Mouse (Mus musculus): ENCODE data around the gene Ifi202b.
"Not testable (repeated sequence)": the region's sequence is repeated elsewhere in the genome, so short reads cannot be mapped to it uniquely, and the experiment has no call there.

Gene Ifi202b

DNA sequence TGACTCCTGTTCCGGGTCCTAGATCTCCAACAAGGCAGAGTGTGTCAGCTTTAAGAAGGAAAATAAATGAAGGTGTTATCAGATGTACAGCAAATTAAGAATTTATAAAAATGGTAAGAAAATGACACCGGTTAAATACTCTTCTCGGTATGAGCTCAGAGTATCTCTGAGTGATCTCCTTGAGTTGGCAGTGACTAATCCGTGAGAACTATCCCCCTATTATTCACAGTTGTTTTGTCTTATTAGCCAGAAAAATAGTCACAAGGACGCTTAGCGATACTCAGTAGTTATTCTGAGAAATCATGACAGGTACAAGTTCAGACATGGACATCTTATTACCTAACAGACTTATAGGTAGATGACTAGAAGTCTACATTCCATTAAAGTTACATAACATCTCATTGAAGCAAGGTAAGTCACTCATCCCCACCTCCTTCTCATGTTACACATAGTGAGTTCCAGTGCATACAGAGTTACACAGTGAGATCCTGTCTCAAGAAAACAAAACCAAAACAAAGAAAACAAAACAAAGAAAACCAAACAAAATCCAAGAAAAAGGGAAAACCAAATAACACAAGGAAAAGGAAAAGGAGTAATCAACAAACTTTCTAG, at the start of gene Ifi202b:
Ifi202b (minus strand) TSS at position 51 of the 612 bp plus-strand sequence.
- not testable (repeated sequence) for DNase-seq (ENCODE audit: low read depth, low spot score)

DNA sequence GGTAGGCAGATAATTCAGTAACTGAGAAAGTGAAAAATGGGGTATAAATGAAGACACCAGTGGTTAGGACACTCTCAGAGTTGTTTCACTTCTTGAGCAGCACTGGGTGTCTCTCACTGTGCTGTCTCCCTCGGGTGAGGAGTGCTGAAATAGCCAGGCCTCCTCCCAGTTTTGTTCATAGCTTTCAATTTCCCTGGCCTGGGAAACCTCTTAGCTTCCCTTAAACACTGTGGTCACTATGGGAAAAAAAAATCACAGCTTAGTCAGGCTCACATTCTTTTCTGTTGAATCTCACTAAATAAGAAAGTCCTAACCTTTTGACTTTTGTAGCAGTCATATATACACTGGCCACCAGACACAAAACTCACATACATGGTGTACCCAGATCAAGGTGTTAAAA, 49.2 kb upstream of the Ifi202b start, which contains the start of gene Ifi205:
Ifi205 (minus strand) TSS at position 113 of the 400 bp plus-strand sequence.
- no peak for DNase-seq (ENCODE audit: low read depth, low spot score)

DNA sequence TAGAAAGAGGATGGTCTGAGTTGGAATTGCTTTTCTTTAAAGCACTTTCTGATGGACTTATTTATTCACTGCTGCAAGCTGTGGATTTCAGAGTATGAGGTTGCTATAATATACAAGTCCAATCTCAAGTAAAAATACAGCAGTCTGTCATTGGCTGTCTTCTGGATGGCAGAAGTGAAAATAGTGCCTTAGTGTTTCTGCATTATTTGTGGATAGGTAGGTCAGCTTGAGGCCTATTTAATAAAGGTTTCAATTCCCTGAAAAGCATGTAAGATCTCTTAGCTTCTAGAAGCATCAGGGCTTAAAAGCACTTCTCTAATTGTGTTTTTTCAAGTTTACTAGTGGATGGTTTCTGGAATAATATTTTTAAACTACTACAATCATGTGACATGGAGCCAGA, 24.5 kb upstream of the Ifi202b start:
- DNase-seq (ENCODE audit: low read depth, low spot score): not testable (repeated sequence)

DNA sequence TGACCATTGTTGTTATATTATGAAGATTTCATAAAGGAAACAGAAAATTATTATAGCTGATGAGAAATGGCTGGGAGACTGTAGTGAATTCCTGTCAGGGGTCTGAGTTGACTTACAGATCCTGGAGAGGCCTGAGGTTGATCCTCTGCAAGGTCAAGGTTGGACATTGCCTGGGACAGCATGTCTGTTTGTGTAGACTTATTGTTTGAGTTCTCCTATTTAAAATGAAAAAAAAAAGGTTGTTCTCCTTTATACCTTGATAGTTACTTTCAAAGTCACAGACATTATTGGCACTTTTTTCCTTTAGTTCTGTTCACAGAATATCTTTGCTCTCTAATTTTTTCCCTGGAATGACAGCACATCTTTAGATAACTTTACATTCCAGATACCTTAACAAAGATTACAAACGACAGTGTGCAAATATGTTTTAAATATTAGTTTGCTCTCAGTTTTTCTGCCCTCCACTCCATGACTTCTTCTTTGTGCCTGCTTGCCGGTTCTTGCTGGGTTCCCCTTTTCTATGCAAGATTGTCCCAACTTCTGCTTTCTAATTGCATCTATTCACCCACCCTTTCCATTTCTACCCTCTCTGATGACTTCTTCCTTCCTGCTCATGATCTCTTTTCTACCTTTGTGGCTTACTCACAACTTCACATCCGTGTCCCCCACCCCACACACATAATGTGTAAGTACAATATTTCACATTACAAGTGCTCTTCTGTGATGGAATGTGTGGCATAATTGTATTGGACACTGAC, 22.0 kb upstream of the Ifi202b start:
- not testable (repeated sequence) for DNase-seq (ENCODE audit: low read depth, low spot score)

DNA sequence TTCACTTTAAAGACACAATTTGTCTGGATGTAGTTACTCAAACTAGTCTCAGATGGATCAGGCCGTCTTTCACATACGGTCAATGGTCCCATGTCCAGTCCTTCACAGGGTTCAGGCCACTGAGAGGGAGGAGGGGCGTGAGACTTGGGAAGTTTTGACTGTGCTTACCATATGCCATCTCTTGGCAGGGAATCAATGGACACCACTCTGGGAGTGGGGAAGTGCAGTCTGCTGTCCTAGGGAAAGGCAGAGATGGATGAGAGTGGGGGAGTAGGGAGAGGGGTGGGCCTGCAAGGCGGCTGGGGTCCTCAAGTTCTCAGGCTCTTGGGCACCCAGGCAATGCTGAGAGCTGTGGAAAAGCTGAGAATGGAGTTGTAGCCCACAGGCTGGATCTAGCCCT, 12.5 kb upstream of the Ifi202b start:
- DNase-seq (ENCODE audit: low read depth, low spot score): no peak

DNA sequence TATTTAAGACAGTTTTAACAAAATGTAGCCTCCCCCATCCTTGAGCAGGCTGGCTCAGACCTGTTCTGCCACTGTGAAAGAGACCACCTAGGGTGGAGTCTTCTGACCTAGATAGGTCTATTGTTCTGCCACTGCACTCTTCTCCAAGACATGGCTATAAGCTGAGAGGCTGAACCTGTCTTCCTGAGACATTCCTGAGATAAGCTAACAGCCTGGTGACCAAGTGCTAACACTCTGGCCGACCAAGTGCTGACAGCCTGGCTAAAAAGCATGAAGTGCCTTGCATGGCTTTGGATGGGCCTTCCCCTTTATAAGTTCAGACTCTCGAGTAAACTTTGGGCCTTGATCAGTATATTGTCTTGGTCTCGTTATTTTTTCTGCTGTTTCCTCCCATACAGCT, 1.5 kb downstream of the Ifi202b start:
- not testable (repeated sequence) for DNase-seq (ENCODE audit: low read depth, low spot score)

DNA sequence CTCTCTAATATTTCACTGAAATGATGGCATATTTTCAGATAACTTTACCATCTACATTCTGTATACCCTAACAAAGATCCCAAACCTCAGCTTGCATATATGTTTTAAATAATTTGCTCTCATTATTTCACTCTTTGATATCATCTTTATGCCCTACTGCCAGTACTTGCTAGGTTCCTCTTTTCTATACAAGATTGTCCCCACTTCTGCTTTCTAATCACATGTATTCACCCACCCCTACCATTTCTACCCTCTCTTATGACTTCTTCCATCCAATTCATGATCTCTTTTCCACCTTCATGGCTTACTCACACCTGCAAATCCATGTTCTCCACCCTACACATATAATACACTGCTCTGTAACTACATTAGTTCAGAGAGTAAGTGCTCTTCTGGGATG, 4.9 kb downstream of the Ifi202b start:
- no peak for DNase-seq (ENCODE audit: low read depth, low spot score)

DNA sequence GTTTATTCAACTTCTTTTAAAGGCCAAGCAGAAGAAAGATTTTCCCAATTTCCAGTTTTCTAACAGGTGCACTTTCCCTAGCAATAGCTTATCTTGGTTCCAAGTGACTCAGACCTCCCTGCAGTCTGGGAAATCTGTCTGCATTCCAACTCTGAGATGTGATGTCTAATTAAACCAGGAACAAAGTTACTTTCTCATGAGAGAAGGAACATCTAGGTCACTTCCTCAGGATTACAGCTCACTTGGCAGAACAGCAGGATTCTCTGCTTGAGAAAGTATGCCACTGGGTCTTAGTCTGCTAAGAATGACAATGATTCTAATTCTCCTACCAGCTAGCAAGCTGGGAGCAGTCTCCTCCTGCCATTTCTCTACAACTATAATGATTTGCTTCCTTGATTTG, 9.4 kb downstream of the Ifi202b start:
- no peak for DNase-seq (ENCODE audit: low read depth, low spot score)

DNA sequence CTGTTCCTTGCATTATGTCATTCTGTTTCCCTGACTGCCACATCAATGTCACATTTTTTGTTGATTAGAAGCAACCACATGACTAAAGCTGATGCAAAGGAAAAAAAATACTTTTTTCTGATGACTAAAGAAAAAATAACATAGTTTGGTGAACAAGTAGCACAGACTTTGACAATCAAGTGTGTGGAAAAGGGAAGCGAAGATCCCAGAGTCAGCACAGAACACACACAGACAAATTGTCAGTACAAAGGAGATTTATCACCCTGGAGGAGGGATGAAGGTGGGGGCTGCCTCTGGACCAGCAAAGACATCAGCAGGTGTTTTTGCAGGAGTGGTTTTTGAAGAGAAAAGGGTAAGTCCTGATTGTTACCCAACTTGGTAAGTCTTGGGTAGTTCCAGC, 21.1 kb downstream of the Ifi202b start:
- DNase-seq (ENCODE audit: low read depth, low spot score): not testable (repeated sequence)

DNA sequence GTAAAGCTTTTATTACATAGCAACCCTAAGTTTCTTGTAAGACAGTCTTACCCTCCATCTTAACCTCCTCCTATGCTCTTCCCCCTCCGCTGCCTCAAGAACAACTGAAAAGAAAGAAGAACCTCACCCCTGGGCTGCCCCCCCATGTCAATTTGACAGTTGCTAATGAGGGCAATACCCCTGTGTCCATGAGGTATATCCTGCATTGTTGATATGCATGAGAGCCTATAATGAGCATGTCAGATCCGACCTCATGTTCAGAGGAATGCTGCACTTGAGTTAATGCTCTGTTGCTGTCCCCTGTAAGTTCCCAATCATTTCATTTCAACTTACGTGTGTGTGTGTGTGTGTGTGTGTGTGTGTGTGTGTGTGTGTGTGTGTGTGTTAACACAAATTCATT, 22.5 kb downstream of the Ifi202b start:
- not testable (repeated sequence) for DNase-seq (ENCODE audit: low read depth, low spot score)

DNA sequence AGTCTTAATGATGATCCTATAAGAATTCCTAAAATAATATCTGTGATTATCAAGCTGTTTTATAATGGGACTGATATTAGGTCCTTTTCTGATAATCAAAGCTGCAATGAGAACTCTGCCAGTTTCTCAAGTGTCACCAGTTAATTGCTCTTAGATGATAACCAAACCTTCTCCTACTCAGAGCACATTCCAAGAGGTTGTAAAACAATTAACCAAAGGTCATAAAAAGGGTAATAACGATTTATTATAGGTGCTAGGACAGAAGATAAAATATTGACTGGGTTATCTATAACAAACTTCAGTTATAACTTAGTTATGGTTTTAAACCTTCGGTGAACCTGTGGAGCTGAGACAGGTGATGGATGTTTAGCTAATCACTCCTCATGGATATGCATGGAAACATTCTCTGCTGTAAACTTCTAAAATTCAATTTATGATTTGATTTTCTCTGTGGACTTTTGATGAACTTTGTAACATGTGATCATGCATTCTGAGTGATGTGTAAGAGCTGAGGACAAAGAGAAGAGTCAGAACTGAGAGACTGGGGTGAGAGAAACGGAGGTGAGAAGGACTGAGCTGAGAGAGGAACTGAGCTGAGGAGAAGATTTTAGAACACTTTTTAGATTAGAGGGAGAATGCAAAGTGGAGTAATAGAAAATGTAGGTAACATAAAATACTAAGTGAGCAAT, 26.6 kb downstream of the Ifi202b start:
- not testable (repeated sequence) for DNase-seq (ENCODE audit: low read depth, low spot score)

DNA sequence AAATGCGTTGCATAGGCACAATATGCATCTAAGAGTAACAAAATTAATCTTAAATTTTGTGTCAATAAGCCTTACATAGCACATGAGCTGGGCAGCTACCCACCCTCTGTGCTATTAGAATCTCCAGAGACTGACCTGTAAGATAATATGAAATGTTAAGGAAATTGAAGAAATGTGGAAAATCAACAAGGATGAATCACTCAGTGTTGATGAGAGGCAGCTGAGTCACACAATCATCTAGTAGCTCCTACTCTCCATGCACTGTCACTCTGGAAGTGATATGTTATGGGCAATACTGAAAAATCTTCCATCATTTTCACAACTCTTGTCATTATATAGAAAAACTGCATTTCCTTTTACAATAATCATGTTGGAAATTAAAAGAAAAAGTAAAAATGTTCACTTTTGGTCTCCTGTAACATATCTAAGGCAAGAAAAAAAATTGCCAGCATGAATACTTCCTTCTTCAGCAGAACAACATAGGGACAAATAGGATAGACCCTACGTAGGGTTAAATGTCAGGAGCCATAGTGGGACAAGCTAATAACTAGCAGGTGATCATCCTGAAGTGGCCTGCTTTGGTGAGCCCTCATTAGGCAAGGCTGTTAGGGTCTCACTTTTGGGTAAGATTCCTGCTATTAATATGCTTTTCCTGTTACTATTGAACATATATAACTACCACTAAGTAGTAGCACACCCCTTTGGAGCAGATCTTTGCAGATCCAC, 27.3 kb downstream of the Ifi202b start:
- DNase-seq (ENCODE audit: low read depth, low spot score): no peak

DNA sequence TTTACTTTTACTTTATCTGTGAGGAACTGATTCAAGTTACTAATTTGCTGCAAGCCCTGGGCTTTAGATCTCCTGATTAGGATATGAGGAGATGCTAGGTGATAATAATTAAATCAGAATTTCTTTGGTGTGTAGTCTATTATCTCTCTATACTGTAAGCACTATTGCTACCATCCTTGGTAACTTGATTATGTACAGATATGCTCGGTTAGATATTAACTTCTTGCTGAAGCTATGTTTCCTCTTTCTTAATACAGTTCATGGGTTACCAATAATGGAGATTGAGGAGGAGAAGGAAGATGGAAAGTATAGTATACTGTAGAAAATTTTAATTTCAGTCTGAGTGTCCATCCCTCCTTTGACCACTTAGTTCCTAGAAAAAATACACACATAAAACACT, 29.0 kb downstream of the Ifi202b start:
- no peak for DNase-seq (ENCODE audit: low read depth, low spot score)

DNA sequence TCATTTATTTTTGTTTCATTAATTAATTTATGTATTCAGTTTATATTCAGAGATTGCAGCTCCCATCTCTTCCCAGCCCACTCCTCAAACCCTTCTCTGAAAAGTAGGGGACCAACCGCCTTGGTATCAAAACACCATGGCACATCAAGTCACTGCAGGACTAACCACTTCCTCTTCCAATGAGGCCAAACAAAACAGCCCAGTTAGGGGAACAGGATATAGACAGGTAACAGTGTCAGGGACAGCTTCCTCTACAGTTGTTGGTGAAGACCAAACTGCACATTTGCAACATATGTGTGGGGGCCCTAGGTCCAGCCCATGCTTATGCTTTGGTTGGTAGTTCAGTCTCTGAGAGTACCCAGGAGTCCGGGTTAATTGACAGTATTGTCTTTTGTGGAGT, 33.5 kb downstream of the Ifi202b start:
- DNase-seq (ENCODE audit: low read depth, low spot score): not testable (repeated sequence)

DNA sequence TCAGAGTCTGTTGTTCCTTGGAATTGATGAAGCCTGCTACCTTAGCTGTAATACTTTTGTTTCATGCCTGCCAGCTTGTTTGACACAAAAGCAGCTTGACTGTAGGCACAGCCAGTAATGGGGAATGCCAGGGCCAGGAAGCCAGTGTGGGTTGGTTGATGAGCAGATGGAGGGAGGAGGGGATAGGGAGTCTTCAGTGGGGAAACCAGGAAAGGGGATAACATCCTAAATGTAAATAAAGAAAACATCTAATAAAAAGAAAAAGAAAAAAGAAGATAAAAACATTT, 39.8 kb downstream of the Ifi202b start:
- DNase-seq (ENCODE audit: low read depth, low spot score): not testable (repeated sequence)

DNA sequence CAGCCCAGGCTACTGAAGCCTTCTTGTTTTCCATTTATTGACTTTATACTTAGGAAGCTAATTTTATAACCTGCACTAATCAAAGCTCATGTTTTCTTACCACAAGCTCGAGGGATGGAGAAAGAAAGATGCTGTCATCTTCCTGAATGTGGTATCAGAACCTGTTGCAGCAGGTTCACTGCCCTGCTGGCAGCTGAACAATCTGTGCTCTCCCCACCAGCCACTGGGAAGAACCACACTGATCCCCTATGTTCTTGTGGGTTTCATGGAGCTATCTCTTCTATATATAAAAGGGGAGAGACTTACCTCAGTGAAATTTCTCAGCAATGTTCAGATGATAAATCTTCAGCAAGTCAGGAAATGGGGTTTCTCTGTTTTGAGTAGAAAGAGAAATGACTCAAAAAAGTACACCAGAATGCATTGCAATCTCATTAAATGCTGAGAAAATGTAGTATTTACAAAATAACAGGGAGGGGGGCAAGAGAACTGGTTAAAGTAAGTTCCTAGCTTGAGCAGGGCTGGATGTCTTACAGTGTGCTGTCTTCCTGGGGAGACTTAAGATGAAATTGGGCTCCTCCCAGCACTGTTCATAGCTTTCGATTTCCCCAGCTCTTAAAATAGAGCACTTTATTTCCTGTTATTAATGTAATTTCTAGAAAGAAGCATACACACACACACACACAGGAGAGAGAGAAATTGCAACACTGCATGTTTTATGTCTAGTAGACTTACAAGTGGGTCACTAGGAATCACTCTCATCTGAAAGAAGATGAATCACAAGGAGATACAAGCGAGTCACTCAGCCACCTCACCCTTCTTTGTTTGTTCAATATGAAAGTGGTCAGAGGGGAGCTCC, 40.4 kb downstream of the Ifi202b start, which contains the start of the genes Mndal and Ifi203:
Mndal (minus strand) TSS at position 568 of the 856 bp plus-strand sequence.
Ifi203 (minus strand) TSS at position 749 of the 856 bp plus-strand sequence.
- DNase-seq (ENCODE audit: low read depth, low spot score): not testable (repeated sequence)

DNA sequence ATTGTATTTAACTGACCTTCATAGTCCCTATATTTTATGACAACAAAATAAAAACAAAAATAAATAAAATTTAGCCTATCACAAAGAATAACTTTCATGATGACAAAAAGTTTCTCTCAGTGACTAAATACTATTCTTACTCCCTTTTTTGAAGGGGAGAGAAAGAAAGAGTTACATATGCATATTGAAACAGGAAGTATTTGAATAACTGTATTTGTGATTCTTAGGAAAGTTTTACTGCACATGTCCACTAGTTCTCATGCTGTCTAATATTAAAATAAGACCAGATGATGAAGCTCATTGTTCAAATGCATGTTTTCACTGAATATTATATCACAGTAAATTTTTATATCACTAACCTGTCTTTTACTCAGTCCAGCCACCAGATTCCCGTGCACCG, 41.0 kb downstream of the Ifi202b start:
- not testable (repeated sequence) for DNase-seq (ENCODE audit: low read depth, low spot score)

DNA sequence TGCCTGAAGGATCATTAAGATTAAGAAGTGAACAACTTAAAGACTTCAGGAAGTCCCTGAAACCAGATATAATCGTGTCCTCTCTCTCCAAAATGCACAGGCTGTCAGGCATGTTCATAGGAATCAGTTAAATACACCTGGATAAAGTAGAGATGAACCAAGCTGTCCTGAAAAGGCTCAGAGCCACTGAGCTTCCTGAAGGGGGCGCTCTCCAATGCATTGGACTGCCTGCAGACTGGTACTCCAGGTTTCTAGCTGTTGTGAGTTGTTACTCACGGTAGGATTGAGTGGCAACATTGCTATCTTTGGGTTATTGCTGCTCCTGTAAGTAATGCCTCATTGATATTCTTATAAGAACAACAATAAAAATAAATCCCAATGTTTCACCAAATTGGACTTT, 63.3 kb downstream of the Ifi202b start:
- DNase-seq (ENCODE audit: low read depth, low spot score): not testable (repeated sequence)

DNA sequence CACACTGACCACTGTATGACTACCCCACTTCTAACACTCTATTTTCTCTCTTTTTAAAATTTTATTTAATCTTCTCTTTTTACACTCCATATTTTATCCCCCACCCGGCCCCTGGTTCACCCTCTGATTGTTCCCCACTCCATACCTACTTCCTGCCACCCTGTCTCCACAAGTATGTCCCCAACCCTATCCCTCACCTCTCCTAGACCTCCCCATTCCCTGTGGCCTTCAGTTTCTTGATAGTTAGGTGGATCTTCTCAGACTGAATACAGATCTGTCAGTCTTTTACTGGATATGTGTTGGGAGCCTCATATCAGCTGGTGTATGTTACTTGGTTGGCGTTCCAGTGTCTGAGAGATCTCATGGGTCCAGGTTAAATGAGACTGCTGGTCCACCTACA, 68.0 kb downstream of the Ifi202b start:
- no peak for DNase-seq (ENCODE audit: low read depth, low spot score)

DNA sequence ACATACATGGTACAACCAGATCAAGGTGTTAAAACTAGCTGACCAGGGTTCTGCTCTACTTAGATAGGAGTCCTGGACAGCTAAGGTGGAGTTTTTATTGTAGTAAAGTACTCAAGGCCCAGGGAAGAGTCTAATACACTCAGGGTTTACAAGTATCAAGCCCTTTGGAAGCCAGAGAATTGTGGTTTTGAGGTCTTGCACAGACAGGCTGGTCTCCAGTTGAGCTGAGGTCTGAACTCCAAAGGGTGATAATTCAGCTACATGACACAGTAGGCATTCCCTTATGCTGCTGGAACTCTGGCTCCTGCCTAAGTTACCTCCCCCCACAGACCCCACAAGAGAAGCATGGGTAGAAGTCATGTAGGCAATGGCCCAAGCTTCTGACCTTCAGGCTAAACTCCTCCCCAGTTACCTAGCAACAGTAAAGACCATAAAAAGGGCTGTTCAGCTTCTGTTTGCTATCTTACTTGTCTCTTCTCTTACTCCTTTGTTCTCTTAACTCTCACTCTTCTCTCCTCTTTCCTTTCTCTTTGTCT, 69.2 kb downstream of the Ifi202b start:
- DNase-seq (ENCODE audit: low read depth, low spot score): not testable (repeated sequence)

All from embryo, embryonic 11.5 days (tissue).